Mouse (Mus musculus): ENCODE measurements around the gene Dnajb3. TPM values are rescaled to one million over a fixed set of nuclear protein-coding genes. Genes with fewer than 3 reads are reported as not detected.
"Not testable (repeated sequence)": the region's sequence is repeated elsewhere in the genome, so short reads cannot be mapped to it uniquely, and the experiment has no call there.

Gene Dnajb3
- polyA plus RNA-seq, 1 experiment: 1.6 TPM

DNA sequence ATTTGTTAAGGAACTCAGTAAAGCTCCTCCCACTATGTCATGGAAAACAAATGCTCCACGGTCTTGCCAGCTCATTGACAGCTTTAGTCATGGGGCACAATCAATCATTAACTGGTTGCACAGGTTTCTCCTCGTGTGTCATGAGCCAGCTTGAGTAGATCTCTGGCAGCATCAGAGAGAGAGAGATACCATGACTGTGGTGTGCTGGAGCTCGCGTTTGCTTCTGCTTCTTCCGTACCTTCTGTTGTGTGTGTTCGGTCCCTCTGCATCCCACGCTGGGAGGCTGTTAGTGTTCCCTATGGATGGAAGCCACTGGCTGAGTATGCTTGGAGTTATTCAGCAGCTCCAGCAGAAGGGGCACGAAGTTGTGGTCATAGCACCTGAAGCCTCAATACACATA, 6.2 kb upstream of the Dnajb3 start, which contains the start of gene Ugt1a1:
TSS of gene Ugt1a1 (plus strand) at position 148 of the 400 bp plus-strand sequence.
- Histone ChIP-seq H3K27ac (ENCODE audit: insufficient read depth, low read length) (no peak within 1 kb of the TSS), H3K4me3 (ENCODE audit: insufficient read depth, low read length) (no peak within 1 kb of the TSS), H3K4me1 (ENCODE audit: control insufficient read depth, insufficient read depth, low read length) (no peaks in the 10 kb centered on the region)
- TF ChIP-seq CTCF (IDR thresholded peaks at IDR 0.05; ENCODE audit: extremely low read depth, insufficient read depth, low read length): no peak

DNA sequence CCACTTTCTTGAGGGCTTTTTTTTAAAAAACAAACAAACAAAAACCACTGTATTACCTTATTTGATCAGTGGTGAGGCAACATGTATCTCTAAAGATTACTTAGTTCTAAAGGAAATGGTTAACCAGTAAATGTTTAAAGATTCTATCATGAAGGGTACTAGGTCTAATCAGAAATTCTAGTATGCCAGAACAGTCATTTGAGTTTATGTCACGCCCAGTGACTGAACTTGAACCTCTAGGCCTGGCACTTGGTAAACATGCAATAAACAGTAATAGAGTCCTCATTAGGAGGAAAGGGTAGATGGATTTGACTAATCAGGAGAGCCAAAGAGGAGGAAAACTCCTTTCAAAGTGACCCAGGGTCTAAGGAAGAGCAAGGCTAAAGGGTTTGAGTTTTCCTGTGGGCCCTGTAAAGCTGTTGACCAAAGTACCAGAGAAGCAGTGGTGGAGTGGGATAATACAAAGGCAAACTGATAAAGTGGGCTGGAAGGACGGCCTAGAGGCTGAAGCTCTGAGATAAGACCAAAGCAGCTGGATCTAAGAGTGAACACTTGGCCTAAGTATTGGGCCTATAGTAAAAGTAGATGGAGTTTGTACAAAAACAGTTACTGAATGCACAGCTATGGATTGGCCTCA, 1.4 kb upstream of the Dnajb3 start:
- Histone ChIP-seq H3K27ac (ENCODE audit: insufficient read depth, low read length) (no peak overlapping the region), H3K4me1 (ENCODE audit: control insufficient read depth, insufficient read depth, low read length) (no peaks in the 10 kb centered on the region), H3K4me3 (ENCODE audit: insufficient read depth, low read length) (no peak overlapping the region)
- TF ChIP-seq POLR2A (IDR thresholded peaks at IDR 0.05; ENCODE audit: extremely low read depth, insufficient read depth, low read length): no peak
- TF ChIP-seq CTCF (IDR thresholded peaks at IDR 0.05; ENCODE audit: extremely low read depth, insufficient read depth, low read length): no peak

DNA sequence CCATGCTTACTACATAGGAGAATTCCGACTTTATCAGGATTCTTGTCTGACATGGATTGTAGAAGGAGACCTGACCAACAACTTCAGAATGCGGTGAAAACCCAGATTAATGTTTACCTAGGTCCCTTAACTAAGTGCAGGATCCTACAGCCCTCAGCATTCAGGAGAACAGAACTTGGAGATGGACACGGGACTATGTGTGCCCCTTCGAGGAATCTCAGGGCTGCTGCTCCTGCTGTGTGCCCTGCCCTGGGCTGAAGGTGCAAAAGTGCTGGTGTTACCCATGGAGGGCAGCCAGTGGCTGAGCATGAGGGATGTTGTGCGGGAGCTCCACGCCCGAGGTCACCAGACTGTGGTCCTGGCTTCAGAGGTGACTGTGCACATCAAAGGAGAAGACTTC, 5.1 kb downstream of the Dnajb3 start, which contains the start of gene Ugt1a2:
TSS of gene Ugt1a2 (plus strand) at position 146 of the 400 bp plus-strand sequence.
- H3K4me3 ChIP-seq (ENCODE audit: insufficient read depth, low read length): no peak within 1 kb of the TSS
- H3K4me1 ChIP-seq (ENCODE audit: control insufficient read depth, insufficient read depth, low read length): no peaks in the 10 kb centered on the region
- H3K27ac ChIP-seq (ENCODE audit: insufficient read depth, low read length): no peak within 1 kb of the TSS
- TF ChIP-seq CTCF (IDR thresholded peaks at IDR 0.05; ENCODE audit: extremely low read depth, insufficient read depth, low read length): no peak
- no peak for TF ChIP-seq POLR2A (IDR thresholded peaks at IDR 0.05; ENCODE audit: extremely low read depth, insufficient read depth, low read length)

GRCm38 (mm10) chr1:88199996-88200395, 5.6 kb downstream of the Dnajb3 start:
- Histone ChIP-seq H3K27ac (ENCODE audit: insufficient read depth, low read length) (no peak overlapping the region), H3K4me3 (ENCODE audit: insufficient read depth, low read length) (no peak overlapping the region), H3K4me1 (ENCODE audit: control insufficient read depth, insufficient read depth, low read length) (no peaks in the 10 kb centered on the region)
- TF ChIP-seq CTCF (IDR thresholded peaks at IDR 0.05; ENCODE audit: extremely low read depth, insufficient read depth, low read length): no peak
- no peak for TF ChIP-seq POLR2A (IDR thresholded peaks at IDR 0.05; ENCODE audit: extremely low read depth, insufficient read depth, low read length)

DNA sequence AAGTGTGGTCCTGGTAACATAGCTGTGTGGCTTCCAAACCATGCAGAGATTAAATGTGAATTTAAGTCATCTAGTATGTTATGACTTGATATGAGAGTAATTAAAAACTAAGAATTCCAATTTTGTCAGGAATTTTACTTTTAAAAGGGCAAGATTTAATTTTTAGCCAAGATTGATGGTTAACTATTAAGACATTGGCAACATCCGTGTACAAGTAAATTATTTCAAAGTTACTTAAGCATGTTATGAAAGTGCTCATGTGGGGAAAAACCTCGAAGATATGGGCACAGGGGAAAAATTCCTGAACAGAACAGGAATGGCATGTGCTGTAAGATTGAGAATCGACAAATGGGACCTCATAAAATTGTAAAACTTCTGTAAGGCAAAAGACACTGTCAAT, 8.1 kb downstream of the Dnajb3 start:
- TF ChIP-seq POLR2A (IDR thresholded peaks at IDR 0.05; ENCODE audit: extremely low read depth, insufficient read depth, low read length) (no peak), CTCF (IDR thresholded peaks at IDR 0.05; ENCODE audit: extremely low read depth, insufficient read depth, low read length) (no peak)
- Histone ChIP-seq H3K4me3 (ENCODE audit: insufficient read depth, low read length) (no peak overlapping the region), H3K27ac (ENCODE audit: insufficient read depth, low read length) (no peak overlapping the region), H3K4me1 (ENCODE audit: control insufficient read depth, insufficient read depth, low read length) (no peaks in the 10 kb centered on the region)

DNA sequence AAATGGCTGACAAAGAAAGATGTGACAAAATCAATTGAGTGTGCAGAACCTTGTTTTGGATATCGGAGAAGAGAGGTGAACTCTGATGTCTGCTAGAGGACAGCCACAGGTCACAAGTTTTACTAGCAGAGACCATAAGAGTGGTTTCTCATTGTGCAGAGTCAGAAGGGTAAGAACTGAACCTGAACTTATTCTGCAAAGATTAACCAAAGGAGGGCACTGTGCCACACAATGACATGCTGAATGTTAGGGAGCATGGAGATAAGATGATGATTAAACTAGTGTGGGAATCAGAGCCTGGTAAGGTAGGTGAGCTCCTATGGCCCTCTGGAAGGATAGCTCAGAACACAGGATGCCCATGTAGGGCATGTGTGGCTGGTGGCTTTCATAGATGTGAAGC, 9.9 kb downstream of the Dnajb3 start:
- H3K27ac ChIP-seq (ENCODE audit: insufficient read depth, low read length): no peak overlapping the region
- no peaks in the 10 kb centered on the region for H3K4me1 ChIP-seq (ENCODE audit: control insufficient read depth, insufficient read depth, low read length)
- no peak overlapping the region for H3K4me3 ChIP-seq (ENCODE audit: insufficient read depth, low read length)
- TF ChIP-seq CTCF (IDR thresholded peaks at IDR 0.05; ENCODE audit: extremely low read depth, insufficient read depth, low read length): no peak
- TF ChIP-seq POLR2A (IDR thresholded peaks at IDR 0.05; ENCODE audit: extremely low read depth, insufficient read depth, low read length): no peak

DNA sequence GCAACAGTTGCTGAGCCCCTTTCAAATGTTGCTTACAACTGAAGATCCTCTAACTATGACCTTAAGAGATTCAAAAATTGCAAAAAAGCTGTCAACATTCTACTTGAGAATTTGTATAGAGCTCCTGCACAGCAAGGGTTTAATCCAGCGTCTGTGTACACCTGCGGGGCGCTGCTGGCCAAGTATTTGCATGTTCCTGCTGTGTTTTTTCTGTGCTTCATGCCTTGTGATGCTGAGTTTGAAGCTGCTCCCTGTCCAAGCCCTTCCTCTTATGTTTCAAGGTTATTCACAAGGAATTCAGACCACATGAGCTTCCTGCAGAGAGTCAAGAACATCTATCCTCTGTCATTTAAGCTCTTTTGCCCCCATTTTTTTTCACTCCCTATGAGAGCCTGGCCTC, 13.4 kb downstream of the Dnajb3 start:
- no peaks in the 10 kb centered on the region for H3K4me1 ChIP-seq (ENCODE audit: control insufficient read depth, insufficient read depth, low read length)
- no peak overlapping the region for H3K27ac ChIP-seq (ENCODE audit: insufficient read depth, low read length)
- no peak for TF ChIP-seq CTCF (IDR thresholded peaks at IDR 0.05; ENCODE audit: extremely low read depth, insufficient read depth, low read length)
- no peak for TF ChIP-seq POLR2A (IDR thresholded peaks at IDR 0.05; ENCODE audit: extremely low read depth, insufficient read depth, low read length)
- H3K4me3 ChIP-seq (ENCODE audit: insufficient read depth, low read length): no peak overlapping the region

DNA sequence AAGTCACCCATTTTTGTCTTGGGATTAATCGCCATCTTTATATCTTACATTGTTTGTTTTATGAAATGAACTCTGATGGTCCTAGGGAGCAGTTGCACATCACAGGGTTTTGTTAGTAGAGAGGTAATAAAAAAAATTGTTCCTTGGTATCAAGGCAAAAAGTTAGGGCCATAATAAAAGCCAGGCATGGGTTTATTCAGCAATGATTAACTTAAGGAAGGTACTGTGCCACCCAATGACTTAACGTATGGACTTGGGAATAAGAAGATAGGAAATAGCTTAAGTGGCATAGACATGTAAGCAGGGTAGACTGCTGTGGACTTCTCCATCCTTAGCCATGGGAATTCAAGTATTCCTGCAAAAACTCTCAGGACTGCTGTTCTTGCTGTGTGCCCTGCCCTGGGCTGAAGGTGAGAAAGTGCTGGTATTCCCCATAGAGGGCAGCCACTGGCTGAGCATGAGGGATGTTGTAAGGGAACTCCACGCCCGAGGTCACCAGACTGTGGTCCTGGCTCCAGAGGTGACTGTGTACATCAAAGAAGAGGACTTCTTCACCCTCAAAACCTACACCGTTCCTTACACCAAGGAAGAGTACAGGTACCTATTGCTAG, 19.2 kb downstream of the Dnajb3 start:
- no peak for TF ChIP-seq POLR2A (IDR thresholded peaks at IDR 0.05; ENCODE audit: extremely low read depth, insufficient read depth, low read length)
- Histone ChIP-seq H3K27ac (ENCODE audit: insufficient read depth, low read length) (no peak overlapping the region), H3K4me1 (ENCODE audit: control insufficient read depth, insufficient read depth, low read length) (no peaks in the 10 kb centered on the region), H3K4me3 (ENCODE audit: insufficient read depth, low read length) (no peak overlapping the region)

- TF ChIP-seq POLR2A (IDR thresholded peaks at IDR 0.05; ENCODE audit: extremely low read depth, insufficient read depth, low read length) (no peak), CTCF (IDR thresholded peaks at IDR 0.05; ENCODE audit: extremely low read depth, insufficient read depth, low read length) (no peak)
- Histone ChIP-seq H3K4me3 (ENCODE audit: insufficient read depth, low read length) (no peak overlapping the region), H3K27ac (ENCODE audit: insufficient read depth, low read length) (no peak overlapping the region), H3K4me1 (ENCODE audit: control insufficient read depth, insufficient read depth, low read length) (no peaks in the 10 kb centered on the region)
Measured at GRCm38 (mm10) chr1:88179657-88180056, 25.9 kb downstream of the Dnajb3 start.

DNA sequence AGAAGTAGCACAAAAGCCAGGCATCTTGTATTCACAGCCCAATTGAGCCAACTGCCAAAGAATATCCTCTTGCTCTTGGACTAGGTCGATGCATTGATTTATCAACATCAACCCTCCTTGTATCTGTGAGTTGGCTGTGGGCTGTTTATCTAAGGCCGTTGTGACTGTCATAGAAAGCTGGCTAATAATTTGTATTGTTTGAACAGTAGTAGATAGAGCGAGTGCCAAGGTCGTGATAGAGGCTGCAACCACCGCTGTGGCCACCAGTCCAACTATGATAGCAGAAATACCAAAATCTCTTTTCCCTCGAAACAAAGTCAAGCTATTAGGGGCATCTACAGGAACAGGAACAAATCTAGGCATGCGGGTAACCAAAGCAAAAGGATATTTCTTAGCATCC, 33.4 kb downstream of the Dnajb3 start:
- H3K27ac ChIP-seq (ENCODE audit: insufficient read depth, low read length); H3K4me3 ChIP-seq (ENCODE audit: insufficient read depth, low read length); H3K4me1 ChIP-seq (ENCODE audit: control insufficient read depth, insufficient read depth, low read length): not testable (repeated sequence)
